ENCODE assay signal across 9 mouse cellular contexts in genomic region chr9:67274296-67274695, GRCm38 (mm10).
DNase-seq lines count a peak whose midpoint lies in the region; ATAC-seq and TF ChIP-seq lines count a peak whose summit lies in the region.
"Had no signal": no experiment of that assay in that cellular context is flagged by ENCODE, and none has a peak within 500 bp of the region (broad histone marks: within the 10 kb centered on the region; RNA-seq: fewer than 3 reads in every experiment).

No protein-coding gene starts in this region.

- peak; percentile 61; the same call in 1 of the 2 replicates for TF ChIP-seq CTCF in lung, adult 2 months (IDR thresholded peaks at IDR 0.05; ENCODE audit: insufficient read depth, low read length)

- no peak for TF ChIP-seq POLR2A in lung, adult 2 months (IDR thresholded peaks at IDR 0.05; ENCODE audit: borderline replicate concordance, extremely low read depth, low read depth, low read length)

- no peak for ATAC-seq in monocyte, adult 5-6 weeks (replicated peaks; ENCODE audit: insufficient number of reproducible peaks, low FRiP score, low TSS enrichment, poor library complexity, severe bottlenecking)

- no peak overlapping the region for H3K4me3 ChIP-seq in lung, adult 2 months (replicated peaks; ENCODE audit: extremely low read depth, low read depth, low read length)

- intact Hi-C loops in heart, postnatal 25 days (cut with DNase I): loop anchor here (2.0 to 5.0 kb wide), 3 partner anchors 52 to 272 kb away; no protein-coding TSS in a partner anchor

- WGBS in lung, adult 2 months: 65% methylated on average over 3 of the region's 3 CpGs

- H3K4me1 ChIP-seq in lung, adult 2 months (ENCODE audit: control insufficient read depth, insufficient read depth, low read length): no peaks in the 10 kb centered on the region

- DNase-seq in heart, postnatal 4 days: peak; percentile 49
- no peak for DNase-seq in heart, postnatal 25 days (ENCODE audit: low spot score)
- no peak for DNase-seq in lung, adult 2 months
- no peak for DNase-seq in lung, postnatal 14 days
- DNase-seq in embryo, embryonic 10 days (ENCODE audit: low spot score): peak; percentile 65
- DNase-seq in retina, postnatal 1 day: peak; percentile 58
- DNase-seq in layer of hippocampus, adult 11-12 months (ENCODE audit: low spot score): no peak
- DNase-seq: right cerebral cortex, postnatal 14 days had no signal

Comparison
In these comparisons a context has a peak if more than half of its experiments do, and no peak if none do; other contexts are left out.
1. DNase-seq: peak in heart, postnatal 4 days (single experiment), embryo, embryonic 10 days (single experiment) and retina, postnatal 1 day (single experiment); none in heart, postnatal 25 days (single experiment), lung, adult 2 months (single experiment), lung, postnatal 14 days (single experiment) and layer of hippocampus, adult 11-12 months (single experiment).